Mouse (Mus musculus) left cerebral cortex, postnatal 10 days (tissue): Measurements from ENCODE around the gene Cxcl14. TPM values are rescaled to one million over a fixed set of nuclear protein-coding genes. Genes with fewer than 3 reads are reported as not detected.

ENCODE experiments used
- DNase-seq, 2 experiments: peaks; one replicate each; pipeline ENCODE4 v3.0.0; 2021 to 2022; ENCODE audit warnings: low spot score in 2 of 2, mixed read lengths in 1 of 2; ENCODE audit errors: extremely low spot score in 1 of 2
- intact Hi-C: fragments of 180-260 bp; cut with DNase I; formaldehyde crosslinking; loops from one replicate; pipeline ENCODE4 v1.15.1; 2025
- total RNA-seq, 2 experiments: library from RNA; stranded (reverse); gene quantifications; 2 replicates each; pipeline ENCODE4 v1.2.3; 2021

Gene Cxcl14
- total RNA-seq, 2 experiments from 2014 or later: 99.1 to 109 TPM

DNA sequence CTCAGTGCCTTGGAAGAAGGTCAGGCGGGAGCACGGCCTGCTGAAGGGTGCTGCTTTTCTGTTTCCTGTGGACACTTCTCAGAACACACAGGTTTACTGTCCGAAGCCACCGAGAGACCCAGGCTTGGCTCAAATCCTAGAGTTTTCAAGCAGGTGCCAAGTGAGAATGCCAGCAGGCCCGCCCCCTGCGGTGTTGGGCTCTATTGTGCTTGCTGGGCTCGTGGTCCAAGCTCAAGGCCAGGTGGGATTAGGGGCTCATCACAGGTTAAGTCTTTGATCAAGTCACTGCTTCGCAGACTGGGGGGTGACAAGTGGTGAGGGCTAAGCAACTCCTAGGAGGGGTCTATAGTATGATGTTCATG is 289 bp upstream of the Cxcl14 start:
- peak in 1 of 2 experiments; percentile 29 for DNase-seq
- intact Hi-C loops: no loop called here

DNA sequence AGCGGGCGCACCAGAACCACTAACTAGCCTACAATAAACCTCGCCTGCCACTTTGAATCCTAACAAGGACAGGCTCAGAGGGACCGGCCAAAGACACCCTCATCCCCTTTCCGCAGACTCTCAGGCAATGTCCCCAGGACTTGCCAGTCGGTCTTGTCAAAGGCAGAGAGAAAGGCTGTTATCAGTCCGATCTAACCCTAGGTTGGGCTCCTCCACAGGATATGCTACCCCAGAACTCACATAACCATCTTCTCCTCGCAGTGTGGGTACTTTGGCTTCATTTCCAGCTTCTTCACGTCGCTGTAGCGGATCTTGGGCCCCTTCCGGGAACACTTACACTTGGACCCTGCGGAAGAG is 787 bp downstream of the Cxcl14 start:
- intact Hi-C loops: no loop called here
- DNase-seq: no peak

DNA sequence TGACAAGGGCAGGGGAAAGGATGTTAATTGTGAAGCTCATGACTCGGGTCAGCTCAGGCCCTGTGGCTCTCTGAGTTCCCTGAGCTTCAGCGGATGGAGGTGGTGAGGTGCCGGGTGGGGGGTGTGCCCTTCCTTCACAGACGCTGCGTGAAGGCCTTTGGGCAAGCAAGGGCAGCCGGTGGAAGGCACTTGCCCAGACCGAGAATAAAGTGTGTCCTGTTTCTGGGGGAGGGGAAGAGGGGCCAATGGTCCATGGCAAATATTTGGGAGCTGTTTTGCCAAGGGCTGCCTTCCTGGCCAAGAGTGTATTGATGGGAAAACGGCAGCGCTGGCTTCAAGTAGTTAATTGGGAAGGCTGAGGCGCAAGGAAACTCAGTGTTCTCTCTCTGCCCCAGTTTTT is 1.4 kb downstream of the Cxcl14 start:
- intact Hi-C loops: no loop called here
- peak in 1 of 2 experiments; percentile 36 for DNase-seq

DNA sequence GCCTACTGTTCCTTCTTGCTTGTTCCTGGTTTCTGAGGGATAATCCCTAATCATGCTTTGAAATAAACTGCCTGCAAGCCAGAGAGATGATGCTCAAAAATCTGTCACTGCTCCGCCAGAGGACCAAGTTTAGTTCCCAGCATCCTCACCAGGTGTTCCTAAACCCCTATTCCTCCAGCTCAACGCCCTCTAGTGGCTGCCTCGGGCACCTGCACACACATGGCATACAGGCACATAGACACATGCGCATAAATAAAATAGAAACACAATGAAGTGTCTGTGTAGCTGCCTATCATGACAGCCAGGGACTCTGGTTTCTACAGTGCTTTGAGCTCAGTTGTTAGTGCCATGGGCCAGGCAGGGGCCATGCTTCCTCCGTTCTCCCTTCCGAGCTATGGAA is 6.4 kb downstream of the Cxcl14 start:
- intact Hi-C loops: no loop called here
- no peak for DNase-seq

DNA sequence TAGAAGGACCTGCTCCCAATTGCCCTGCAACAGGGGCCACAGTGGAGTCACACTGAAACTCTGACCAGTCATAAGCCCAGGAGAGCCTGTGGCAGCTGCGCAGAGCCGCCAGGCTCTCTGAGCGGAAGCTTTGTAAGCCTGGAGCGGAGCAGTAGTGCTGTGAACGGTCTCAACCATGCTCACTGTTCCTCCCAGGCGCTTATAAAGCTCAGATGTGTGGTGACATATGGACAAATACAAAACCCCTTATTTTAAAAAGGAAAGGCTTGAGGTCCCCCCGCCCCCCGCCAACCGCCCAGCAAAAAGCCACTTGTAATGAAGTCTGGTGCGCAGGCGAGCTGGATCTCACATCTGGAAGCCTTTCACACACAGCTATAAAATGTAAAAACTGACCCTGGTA is 7.1 kb downstream of the Cxcl14 start:
- no peak for DNase-seq
- intact Hi-C loops: no loop called here

DNA sequence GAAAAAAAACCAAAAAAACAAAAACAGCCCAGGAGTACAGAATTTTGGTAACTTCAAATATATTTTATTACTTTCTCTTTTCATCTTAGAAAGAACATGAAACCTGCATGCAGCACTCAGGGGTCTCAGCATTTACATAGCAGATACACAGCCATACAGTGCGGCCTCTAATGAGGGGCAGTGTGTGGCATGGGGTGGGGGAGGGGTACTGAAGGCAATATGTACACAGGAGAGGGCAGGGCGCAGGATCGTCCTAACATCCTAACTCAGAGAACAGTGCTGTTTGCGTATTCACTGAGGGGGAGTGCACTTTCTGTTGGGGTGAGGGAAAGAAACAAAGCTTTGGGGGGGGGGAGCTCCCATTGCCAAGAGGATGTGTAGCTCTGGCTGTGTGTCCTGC is 7.8 kb downstream of the Cxcl14 start:
- no peak for DNase-seq
- intact Hi-C loops: no loop called here

DNA sequence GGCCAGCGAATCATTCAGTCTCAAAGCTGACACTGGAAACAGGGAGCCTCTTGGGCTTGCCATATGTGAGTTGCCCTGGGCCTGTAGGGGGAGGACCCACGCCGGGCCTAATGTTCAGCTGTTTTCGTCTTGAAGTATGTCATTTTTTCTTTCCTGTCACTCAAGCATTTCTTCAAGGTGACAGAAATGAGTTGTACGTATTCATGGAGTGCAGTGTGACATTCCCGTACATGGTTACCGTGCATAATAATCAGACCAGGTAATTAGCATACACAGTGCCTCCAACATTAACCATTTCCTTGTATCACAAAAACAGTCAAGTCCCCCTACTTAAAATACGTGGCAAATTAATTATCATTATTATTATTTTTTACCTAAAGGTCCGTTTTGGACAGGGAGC is 9.3 kb downstream of the Cxcl14 start:
- DNase-seq: no peak
- intact Hi-C loops: no loop called here

DNA sequence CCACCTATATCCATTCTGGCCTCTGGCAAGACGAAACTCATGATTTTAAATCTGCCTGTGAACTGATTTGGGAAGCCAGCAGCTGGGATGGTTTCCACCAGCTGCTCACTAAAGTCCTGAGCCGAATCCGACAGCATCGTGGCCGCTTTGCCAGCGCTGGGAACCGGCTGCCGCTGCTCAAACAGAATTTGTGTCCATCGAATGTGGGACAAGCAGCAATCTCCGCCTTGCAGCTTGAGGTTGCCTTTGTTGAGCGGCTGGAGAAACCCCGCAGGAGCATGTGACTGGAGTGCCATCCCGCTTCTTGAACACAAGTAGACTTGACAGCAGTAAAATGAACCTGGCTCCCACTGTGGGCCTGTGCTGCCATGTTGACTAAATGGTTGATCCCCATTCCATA is 13.0 kb downstream of the Cxcl14 start:
- intact Hi-C loops: no loop called here

DNA sequence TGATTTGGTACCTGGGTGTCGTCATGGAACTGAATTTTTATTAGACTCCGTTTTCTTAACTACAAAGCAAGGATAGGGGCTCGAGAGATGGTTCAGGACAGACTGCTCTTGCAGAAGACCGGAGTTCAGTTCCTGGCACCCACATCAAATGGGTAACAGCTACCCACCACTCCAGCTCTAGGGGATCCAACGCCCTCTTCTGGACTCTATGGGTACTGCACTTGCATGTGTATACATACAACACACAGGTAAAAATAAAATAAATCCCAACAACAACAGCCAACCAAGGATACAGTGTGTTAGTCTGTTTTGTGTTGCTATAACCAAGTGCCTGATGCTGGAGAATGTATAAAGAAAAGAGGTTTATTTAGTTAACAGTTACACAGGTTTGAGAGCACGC is 16.0 kb downstream of the Cxcl14 start:
- DNase-seq: no peak
- intact Hi-C loops: no loop called here

More for the DNA sequence above, 13.0 kb downstream of the Cxcl14 start:
- no peak for DNase-seq

DNA sequence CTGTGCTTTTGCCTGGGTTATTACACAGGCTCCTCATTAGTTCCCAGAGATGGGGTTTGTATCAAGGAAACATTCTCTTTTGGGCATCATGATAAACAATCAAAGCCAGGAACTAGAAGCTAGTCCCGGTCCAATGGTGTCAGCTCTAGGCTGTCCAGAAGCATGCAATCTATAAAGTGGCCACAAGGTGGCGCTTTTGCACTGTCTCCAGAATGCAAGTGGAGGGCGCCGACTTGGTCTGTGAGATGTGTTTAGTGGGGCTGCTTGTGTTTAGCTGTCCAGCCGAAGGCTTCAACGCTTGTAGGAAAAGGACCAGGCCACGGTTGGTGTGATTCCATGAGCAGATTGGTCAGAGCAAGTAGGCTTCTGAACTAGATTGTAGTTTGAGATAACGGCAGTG is 16.9 kb downstream of the Cxcl14 start:
- peak; percentile 84 for DNase-seq
- intact Hi-C loops: loop anchor here (2.0 kb wide), 1 partner anchor 149 kb away; no protein-coding TSS in a partner anchor

DNA sequence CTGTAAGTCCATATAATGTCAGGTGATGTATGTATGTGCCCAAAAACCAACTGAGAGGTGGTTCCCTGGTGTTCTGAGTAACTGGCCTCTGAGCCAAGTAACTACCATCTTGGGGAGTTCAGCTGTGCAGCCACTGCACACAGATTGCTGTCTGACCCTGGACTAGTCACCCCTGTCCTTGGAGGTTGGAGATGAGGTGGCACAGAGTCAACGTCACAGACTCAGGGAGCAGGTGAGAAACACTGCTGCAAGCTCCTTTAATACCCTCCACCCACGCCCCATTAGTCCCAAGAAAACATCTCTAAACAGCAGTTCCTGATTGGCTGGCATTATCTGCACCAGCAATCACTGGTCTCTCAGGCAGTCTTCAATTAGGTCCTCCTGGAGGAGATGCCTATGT is 21.2 kb downstream of the Cxcl14 start:
- intact Hi-C loops: no loop called here
- DNase-seq: no peak

DNA sequence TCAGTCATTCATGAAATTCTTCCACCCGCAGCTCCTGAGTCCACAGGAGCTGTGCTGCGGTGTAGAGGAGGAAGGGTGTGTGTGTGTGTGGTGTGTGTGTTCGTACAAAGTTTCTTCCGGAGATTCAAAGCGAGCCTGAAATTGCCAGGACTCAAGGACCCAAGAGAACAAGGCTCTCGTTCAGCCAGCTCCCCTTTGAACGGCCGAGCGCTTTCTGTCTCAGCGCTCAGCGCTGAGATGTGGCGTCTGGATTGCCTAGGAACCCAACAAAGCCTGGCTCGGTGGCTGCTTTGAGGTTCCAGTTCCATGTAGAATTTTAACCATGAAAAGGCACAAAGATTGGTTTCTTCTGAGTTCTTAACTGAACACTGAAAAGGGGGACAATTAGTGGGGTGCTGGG is 26.2 kb downstream of the Cxcl14 start:
- peak in 1 of 2 experiments; percentile 42 for DNase-seq
- intact Hi-C loops: no loop called here

DNA sequence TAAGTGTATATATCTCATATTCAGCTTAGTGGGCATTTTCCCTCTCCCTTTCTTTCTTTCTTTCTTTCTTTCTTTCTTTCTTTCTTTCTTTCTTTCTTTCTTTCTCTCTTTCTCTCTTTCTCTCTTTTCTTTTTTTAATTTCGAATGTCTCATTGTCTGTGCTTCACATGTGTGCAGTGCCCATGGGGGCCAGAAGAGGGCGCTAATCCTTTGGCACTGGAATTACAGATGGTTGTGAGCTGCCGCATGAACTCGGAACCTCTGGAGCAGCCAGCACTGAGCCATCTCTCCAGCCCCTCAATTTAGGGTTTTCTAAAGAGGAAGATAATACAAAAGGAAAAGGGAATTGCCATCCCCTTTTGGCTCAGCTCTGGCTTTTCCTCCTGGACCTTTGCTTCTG is 29.0 kb downstream of the Cxcl14 start:
- intact Hi-C loops: loop anchor here (5.0 kb wide), 1 partner anchor 70 kb away; no protein-coding TSS in a partner anchor
- DNase-seq: no peak

DNA sequence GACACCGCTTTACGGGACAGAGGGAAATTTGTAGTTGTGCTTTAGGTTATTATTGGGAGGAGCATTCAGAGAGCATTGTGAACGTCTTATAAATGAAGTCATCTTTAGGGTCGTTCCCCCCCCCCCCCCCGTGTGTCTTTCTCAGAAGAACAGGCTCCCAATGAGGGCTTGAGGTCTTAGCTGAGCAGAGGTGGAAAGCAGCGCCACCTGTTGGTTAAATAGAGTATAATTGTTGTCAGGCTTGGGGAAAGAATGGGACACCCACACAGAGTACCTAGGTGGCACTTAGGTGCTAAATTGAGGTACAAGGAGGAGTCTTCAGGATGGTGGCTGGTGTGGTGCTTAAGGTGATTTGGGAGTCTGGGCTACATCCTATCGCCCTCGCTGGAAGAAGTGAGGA is 29.9 kb downstream of the Cxcl14 start:
- intact Hi-C loops: loop anchor here (5.0 kb wide), 1 partner anchor 69 kb away; no protein-coding TSS in a partner anchor
- DNase-seq: no peak

DNA sequence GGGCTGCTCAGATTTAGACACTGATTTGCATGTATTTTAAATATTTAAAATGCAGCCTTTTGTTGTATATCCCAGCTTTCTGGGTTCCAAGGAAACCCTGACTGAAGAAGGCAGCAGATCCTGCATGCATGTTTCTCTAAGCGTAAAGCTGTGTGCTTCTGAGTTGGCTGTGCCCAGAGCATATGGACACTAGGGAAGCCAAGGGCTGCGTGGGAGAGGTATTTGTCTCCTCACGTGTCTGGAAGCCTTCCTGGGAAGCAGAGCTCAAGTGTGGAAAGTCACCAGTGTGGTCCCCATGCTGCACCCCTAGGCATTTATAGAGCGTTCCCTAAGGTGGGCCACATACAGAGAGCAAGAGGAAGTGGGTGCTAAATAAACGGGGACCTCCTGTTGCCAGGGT is 30.7 kb downstream of the Cxcl14 start:
- peak in 1 of 2 experiments; percentile 53 for DNase-seq
- intact Hi-C loops: loop anchor here (5.0 kb wide), 1 partner anchor 68 kb away; no protein-coding TSS in a partner anchor

DNA sequence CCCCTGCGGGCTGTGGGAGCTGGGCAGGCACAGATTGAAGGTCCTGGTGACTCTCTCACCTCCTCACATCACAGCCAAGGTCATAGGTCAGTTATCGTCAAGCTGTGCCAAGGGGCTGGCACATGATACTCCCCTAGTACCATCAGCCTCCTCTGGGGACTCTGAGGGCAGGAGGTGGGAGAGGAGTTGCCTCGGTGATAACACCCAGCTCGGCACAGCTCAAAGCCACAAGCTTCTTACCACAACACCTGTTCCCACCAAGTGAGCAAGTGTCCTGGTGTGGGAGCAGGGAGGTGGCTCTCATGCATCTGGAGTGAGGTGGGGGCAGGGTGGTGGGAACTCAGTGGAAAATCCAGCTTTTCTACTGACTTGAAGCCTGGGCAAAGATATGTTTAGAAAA is 34.1 kb downstream of the Cxcl14 start:
- intact Hi-C loops: no loop called here
- DNase-seq: peak in 1 of 2 experiments; percentile 20

DNA sequence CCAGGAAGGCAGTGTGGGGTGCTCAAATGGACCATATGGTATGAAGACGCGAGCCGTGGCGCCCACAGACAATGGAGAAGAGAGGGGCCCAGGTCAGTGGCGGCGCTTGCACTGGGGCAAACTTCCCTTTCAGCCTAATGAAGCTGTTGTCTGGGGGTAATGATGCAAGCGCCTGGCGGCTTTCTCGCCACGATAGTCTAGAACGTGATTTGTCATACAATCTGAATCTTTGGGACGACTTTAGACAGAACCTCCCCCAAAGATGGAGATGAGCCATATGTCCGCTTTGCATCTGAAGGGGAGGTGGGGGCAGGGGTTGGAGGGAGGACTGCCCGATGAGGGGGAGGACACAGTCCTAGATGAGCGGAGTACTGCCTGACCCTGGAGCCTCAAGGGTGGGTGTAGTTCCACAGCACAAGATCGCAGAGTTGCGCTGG is 36.0 kb downstream of the Cxcl14 start:
- peak in 1 of 2 experiments; percentile 16 for DNase-seq
- intact Hi-C loops: no loop called here

DNA sequence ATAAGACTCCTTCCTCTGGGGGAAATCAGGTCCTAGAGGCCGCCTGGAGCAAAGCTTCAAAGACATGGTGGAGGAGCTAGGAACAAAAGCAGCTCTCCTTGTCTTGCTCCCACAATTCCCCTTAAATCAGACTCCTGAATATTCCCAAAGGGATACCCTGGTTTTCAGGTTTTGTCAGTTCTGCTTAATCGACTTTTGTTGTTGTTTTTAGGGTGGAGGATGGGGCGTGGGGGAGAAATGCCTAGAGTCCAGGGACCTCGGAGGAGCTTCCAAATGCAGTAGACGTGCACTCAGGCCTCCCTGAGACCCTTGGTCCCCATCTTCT is 36.5 kb downstream of the Cxcl14 start:
- intact Hi-C loops: loop anchor here (10.0 kb wide), 1 partner anchor 295 kb away; no protein-coding TSS in a partner anchor
- DNase-seq: no peak

DNA sequence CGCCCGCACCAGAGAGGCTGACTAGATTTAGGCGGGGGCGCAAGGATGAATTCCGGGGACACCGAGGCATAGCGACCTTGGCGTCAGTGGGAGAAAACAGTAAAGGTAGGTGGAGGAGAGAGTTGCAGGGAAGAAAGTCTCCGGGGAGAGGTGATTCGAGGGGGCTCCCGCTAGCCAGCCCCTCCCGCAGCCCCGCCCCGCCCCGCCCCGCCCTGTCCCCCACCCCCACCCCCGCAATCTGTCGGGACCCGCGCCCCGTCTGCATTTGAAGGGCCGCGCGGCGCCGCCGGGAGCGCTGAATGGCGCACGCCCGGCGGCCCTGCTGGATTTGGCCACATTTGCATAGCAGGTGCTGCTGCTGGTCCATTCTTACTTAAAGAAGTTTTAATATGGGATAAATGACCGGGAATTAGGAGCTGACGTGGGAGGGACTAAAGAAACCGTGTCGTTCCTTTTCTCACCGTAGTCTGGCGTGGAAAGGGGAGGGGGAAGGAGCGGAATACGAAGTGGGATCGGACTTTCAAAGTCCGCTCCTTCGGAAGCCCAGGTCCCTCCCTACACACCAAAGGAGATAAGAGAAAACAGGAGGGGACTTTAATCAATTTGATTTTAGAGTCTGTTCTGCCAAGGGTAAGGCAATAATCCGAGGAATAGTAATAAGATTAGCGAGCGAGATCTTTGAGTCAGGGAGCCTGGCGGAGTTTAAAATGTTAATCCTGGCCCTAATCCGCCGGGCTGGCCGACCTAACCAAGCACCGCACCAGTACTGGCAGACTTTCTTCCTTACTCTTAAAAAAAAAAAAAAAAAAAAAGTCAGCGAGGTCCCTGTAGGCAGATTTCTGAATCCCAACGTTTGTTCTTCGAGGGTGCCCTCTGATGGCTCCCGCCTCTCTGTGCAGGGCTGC is 37.1 kb downstream of the Cxcl14 start:
- DNase-seq: peak in 1 of 2 experiments; percentile 27
- intact Hi-C loops: loop anchor here (10.0 kb wide), 1 partner anchor 294 kb away; no protein-coding TSS in a partner anchor

DNA sequence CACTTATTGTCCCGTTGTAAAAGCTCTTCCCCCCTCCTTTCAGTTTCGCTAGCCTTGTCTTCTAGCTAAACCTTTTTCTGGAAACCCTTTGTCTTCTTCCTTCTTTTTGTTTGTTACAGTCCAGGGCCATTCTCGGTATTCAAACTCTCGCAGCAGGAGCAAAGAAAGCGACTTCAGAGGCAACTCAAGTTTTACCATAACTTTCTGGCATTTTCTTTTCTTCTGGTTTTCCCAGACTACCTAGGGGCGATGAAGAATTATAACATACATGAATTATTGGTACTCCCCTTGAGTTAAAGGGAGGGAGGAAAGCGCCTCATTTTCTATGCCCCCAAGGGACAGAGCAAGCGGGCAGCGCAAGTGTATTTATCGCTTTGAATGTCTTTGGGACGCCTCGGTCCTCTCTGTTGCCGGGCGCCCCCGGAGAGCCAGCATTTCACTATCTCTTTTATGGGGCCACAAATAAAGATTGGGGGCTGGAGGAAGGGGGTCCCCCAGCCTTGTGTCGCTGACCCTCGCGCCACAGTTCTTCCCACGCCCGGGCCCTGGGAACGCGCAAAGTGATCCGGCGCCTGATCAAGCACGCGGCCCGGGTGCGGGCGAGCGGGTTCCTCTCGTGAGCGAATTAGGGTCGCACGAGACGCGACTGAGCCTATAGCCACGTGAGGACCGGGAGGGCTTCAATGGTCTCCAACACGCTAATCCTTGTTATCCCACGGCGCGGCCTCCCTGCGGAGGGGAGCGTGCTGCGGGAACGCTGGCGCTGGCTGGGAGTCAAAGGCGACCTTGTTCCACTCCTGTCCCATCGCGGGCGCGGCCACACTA is 37.9 kb downstream of the Cxcl14 start:
- peak in 1 of 2 experiments; percentile 40 for DNase-seq
- intact Hi-C loops: loop anchor here (10.0 kb wide), 1 partner anchor 294 kb away; no protein-coding TSS in a partner anchor
